Mouse (Mus musculus): ENCODE results near the gene Ttyh2.

- TF ChIP-seq CTCF (IDR thresholded peaks at IDR 0.05; ENCODE audit: low read depth, low read length) (no peak), POLR2A (IDR thresholded peaks at IDR 0.05; ENCODE audit: extremely low read depth, insufficient read depth, low read length) (no peak)
These were observed 34.6 kb upstream of the Ttyh2 start for GRCm38 (mm10) chr11:114640658-114641057.

Measured in liver, adult 2 months (tissue).